Mouse (Mus musculus) natural killer cell, adult 2 months (primary cell): ENCODE measurements around the gene Cry2.

Experiments used
- DNase-seq, 2 experiments: peaks; one replicate each; pipeline ENCODE4 v3.0.0; 2022; ENCODE audit warnings: low spot score in 2 of 2

Cry2 gene

DNA sequence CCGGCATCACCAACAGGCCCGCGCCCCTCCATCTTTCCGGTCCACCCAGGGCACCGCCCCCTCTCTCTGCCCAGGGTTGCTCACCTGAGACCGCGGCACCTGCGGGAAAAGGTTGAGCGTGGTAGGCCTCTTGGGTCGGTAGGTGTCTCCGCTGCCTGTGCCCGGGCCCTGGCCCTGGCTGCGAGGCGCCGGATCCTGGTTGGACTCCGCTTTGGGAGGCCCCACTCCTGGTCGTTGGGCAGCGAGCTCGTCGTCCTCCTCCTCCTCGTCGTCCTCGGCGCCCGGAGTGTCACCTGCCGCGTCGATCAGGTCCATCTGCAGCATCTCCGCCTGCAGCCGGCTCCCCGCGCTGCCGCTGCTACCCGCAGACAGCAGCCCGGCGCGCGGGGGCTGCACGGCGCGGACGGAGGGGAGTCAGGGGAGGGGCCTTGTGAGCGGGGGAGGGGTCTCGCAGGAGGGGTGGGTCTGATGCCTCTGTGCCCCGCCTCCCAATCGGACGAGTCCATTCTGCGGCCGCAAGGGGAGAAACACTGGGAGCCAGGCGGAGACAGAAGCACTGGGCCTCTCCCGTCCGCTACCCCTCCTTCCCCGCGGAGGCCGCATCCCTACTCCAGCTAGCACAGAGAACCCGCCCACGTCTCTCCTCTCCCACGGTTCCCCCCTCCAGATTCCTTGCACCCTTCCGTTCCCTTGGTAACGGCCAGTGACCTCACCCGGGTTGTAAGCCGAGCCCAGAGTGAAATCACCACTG, 44.8 kb downstream of the Cry2 start:
- DNase-seq = peak; percentile 23 to 33

DNA sequence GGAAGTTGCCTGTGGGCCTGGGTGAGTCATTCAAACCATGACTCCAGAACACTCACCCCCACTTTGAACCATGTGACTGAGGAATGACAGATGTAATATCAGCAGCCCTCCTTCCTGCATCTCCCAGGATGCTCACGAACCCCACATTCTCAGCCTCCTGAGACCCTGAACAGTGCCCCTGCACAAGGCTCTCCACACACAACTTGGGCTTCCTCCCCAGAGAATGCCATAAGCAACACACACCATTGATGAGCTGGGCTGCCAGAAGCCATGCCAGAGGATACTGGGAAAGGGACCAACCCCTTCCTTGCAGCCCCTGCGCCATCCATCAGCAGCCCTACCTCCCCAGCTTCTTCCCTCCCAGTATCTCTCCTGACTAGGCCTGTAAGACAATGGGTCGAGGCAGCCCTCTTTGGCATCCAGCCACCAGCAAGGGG, 45.7 kb downstream of the Cry2 start:
- DNase-seq = no peak

- DNase-seq = no peak
Observed at GRCm38 (mm10) chr2:92387646-92388045, 46.2 kb downstream of the Cry2 start.

DNA sequence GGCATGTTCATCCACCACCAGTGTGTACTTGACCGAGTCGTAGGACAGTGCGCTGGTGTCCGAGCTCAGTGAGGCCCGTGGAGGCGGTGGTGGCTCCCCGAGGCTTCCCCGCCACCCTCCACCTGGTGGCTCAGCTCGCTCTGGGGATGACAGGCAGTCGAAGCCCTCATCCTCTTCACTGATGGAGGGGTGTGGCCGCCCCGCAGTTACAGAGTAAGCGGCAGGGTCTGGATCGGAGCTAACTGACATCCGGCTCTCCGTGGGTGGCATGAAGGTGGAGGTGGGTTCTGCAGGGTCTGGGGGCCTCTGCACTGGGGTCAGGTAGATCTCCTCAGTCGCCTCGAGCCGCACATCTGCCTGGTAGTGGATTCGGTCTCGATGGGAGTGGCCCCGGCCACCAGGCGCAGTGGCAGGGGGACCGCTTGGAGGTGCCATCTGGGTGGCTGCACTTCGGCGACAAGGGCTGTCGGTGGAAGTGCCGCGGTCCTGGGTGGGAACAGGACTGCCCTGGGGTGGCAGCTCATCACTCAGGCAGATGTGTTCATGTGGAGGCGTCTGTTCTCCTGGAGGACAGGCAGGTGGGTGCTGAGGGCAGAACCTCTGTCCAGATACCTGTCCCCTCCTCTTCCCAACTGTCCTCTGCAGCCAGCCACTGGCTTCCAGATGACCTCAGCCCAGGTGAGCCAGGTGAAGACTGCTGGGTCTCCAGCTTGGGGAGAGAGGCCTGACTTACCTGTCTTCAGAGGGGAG, 46.8 kb downstream of the Cry2 start:
- DNase-seq = no peak

- DNase-seq = no peak
Observed at GRCm38 (mm10) chr2:92385113-92386051, 48.5 kb downstream of the Cry2 start.

- no peak for DNase-seq
Observed at GRCm38 (mm10) chr2:92384101-92384500, 49.7 kb downstream of the Cry2 start.

- DNase-seq = no peak
Observed at GRCm38 (mm10) chr2:92382759-92383158, 51.1 kb downstream of the Cry2 start.

- DNase-seq = no peak
Observed at GRCm38 (mm10) chr2:92381901-92382588, 51.8 kb downstream of the Cry2 start, which contains the start of gene 1700029I15Rik. 1700029I15Rik (plus strand) TSS chr2:92382538.

DNA sequence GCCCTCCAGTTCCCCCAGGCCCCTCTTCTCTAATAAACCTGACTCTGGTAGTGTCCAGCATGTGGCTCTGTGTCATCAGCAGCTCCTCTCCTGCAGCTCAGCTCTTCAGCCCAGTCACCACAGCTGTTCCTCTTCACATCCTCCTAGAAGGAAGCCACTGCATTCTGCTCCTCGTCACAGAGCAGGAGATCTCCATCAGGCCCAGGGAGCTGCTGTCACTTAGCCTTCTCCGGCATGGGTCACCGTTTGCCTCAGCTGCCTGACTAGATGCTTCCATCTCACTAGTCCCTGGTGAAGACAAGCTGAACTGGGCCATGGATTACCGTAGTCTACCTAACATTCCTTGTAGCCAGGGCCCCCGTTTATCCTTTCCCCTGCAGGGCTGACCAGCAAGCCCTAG, 52.7 kb downstream of the Cry2 start:
- DNase-seq = no peak

DNA sequence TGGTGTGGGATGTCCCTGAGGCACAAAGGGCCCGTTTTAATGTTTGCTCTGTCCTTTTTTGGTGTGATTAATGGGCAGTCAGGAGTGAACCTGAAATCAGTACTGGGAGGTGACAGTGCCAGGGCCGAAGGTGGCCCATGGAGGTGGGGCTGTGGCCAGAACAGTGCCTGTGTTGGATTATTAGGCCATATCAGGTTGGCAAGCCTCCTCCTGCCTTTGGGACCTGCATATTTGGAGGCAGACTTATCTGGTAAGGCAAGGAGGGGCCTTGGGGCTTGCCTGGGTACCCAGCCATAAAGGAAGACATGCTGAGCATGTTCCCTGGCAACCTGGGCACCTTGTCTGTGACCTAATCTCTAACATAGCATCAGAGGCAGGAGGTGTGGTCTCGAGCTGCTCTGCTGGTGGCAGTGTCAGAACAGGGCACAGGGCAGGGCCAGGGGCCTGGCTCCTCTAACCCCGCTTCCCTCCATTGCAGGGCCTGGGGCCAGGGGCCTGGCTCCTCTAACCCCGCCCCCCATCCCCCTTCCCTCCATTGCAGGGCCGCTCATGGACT, 53.3 kb downstream of the Cry2 start:
- no peak for DNase-seq

DNA sequence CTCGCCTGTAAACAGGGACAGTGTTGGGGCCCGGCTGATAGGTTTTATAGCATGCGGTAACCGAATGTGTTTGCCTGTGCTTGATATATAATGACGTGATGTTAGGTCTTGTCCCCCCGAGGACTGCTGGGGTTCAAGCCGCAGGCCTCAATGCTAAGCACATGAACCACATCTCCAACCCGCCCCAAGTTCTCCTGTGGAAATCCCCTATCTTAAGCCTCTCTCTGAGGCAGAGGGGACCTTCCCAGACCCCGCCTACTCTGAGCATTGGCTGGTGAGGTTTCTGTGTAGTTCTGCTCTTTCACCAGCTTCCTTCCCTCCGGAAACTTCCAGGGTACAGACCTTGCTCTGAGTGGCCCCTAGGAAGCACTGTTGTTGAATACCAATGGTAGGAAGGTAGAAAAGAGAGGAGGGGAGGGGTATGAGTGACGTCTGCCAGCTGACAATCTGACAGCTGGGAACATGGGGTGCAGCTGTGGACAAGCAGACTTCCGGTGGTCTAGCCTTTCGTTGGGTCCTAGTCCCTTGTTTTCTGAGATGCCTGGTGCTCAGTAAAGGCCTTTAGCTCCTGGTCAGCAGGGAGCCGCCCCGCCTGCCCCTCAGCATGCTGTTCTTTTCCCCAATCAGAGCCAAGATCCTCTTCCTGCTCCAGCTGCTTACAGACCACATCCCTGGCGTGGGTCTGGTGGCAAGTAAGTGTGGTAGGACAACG, 53.9 kb downstream of the Cry2 start:
- no peak for DNase-seq

DNA sequence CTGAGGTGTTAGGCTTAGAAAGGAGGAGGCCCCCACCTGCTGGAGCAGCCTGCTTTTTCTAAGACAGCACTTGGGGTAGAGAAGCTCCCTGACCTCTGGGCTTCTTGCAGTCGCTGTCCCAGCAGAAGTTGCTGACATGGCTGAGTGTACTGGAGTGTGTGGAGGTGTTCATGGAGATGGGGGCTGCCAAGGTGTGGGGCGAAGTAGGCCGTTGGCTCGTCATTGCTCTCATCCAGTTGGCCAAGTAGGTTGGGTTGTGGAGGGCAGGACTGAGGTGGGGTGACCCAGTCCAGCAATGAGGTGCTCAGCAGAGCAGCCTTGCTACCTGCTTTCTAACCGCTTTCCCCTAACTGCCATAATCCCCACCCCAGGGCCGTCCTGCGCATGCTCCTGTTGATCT, 56.5 kb downstream of the Cry2 start:
- DNase-seq = no peak

DNA sequence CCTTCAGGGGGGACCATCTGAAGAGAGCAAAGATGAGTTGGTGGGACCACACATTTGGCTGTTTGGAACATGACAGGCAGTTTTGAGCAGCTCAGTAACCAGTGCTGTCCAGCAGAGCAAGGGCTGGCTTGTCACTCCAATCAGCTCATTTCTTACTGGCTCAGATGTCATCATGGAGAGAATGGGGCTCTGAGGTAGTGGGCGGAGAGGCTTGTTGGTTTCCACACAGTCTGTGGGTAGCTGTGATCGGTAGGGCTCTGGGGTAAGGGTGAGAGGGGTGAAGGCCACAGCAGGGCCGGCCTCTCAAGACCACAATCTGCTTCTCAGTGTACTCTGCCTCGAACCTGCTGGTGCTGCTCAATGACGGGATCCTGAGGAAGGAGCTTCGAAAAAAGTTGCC, 57.5 kb downstream of the Cry2 start:
- no peak for DNase-seq

DNA sequence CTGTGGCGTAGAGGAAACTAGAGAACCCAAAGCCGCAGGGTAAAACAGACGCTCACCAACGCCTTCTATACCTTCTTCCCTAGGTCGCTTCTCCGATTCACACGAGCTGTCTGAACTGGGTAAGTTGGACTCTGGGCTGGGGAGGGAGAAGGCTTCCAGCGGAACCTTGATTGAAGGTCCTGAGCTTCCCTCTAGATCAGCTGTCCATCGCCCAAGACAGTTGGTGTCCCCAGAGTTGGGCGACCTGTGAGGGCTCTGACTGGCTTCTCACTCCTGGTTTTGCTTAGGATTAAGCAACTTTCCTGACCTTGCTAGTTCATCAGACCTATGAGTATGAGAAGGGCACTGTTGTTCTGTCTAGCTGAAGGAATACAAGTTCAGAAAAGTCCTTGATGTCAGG, 58.1 kb downstream of the Cry2 start:
- no peak for DNase-seq

- DNase-seq = peak; percentile 95
Observed at GRCm38 (mm10) chr2:92375099-92375623, 58.7 kb downstream of the Cry2 start.

DNA sequence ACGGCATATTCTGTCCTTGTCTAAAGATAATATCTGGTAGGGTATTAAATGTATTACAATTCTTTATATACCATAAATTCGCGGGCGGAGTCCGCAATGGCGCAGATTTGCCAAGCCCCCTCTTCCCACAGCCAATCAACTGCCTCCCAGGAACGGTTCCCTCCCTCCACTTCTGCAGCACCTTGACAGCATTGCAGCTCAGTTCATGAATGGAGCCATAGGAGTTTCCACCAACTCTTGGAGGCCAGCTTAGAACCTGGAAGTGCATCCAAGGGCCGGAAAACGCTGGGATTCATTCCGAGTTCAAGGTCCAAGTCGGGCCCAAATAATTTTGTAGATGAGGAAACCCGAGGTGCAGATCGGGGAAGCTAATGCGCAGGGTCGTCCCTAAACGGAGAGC, 59.3 kb downstream of the Cry2 start, which contains the start of the genes Pex16 and Large2:
Pex16 (plus strand) TSS at position 163 of the 400 bp plus-strand sequence.
Large2 (minus strand) TSS at position 356 of the 400 bp plus-strand sequence.
- DNase-seq = peak; percentile 25 to 35

DNA sequence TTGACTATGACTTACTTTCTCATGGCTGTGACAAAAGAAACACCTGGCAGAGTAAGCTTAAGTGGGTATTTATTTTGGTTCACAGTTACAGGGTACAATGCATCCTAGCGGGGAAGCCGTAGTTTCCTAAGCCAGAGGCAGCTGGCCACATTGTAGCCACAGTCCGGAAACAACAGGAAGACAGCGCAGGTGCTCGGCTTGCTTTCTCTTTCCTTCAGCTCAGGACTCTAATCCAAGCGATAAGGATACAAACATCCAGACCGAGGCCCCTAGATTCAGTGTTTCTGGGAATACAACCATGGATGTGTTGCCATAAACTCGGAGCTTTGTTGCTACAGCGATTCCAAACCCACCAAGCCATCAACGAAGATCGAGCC, 60.4 kb downstream of the Cry2 start:
- DNase-seq = no peak

DNA sequence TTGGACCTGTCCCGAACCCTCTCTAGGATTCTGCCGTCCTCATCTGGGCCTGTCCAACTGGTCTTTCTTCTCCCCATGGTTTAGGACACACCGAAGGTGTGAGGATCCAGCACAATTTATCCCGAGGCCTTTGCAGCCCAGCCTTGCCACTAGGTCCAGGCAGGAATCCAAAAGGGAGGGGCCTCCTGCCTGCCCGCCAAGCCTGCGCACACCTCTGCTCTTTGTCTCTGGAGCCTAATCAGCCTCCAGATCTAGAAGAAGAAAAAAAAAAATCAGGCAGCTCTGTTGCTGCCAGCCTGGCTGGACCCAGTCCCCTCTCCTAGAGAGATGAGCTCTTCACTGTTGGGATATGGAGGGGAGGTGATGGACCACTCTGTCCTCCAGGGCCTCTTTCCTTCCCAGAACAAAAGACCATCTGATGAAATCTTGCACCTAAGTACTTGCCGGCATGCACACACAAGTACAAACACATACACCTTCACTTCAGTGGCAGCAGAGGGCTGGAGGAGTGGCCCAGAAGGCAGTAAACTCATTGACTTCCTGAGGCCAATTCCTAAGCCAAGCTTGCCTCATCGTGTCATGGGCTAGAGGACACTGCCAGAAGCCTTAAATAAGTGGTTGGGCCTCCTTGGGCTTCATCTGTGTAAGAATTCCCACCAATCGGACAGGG, 60.9 kb downstream of the Cry2 start:
- no peak for DNase-seq

- DNase-seq = no peak
Observed at GRCm38 (mm10) chr2:92371971-92372690, 61.7 kb downstream of the Cry2 start.
